Mouse (Mus musculus) embryonic fibroblast, embryonic 13.5 days (primary cell): Measurements from ENCODE around the gene B230217C12Rik.

Experiments used
- CTCF ChIP-seq: IDR thresholded peaks from 2 replicates; pipeline ENCODE4 v1.5.1; 2011; ENCODE audit warnings: mild to moderate bottlenecking, control low read depth, low read length, moderate library complexity, borderline replicate concordance; ENCODE audit not compliant: insufficient read depth
- POLR2A ChIP-seq: IDR thresholded peaks from 2 replicates; pipeline ENCODE4 v1.6.1; 2011; ENCODE audit warnings: low read depth, mild to moderate bottlenecking, control low read depth, low read length, moderate library complexity

- TF ChIP-seq CTCF (no peak), POLR2A (no peak)
Observed at GRCm38 (mm10) chr11:97840135-97840490, 467 bp upstream of the B230217C12Rik start.
